Mouse (Mus musculus) embryonic fibroblast, embryonic 13.5 days (primary cell): ENCODE results near the gene Gm8369.

Source experiments
- CTCF ChIP-seq: IDR thresholded peaks from 2 replicates; pipeline ENCODE4 v1.5.1; 2011; ENCODE audit warnings: mild to moderate bottlenecking, control low read depth, low read length, moderate library complexity, borderline replicate concordance; ENCODE audit not compliant: insufficient read depth
- POLR2A ChIP-seq: IDR thresholded peaks from 2 replicates; pipeline ENCODE4 v1.6.1; 2011; ENCODE audit warnings: low read depth, mild to moderate bottlenecking, control low read depth, low read length, moderate library complexity

DNA sequence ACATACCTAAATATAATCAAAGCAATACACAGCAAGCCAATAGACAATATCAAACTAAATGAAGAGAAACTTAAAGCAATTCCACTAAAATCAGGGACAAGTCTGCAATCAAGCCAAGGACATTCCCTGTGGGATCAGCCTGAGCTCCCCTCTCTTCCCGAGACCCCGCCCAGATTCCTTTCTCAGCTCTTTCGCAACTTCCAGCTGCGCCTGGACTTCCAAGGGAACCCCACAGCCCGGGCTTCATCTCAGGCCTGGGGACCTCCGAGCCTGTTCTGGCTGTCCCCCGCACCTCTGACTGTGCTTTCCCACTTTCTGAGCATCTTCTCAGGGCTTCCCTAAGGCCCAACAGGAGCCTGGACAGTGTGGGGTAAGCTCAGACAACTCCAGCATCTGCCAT lies 50.9 kb downstream of the Gm8369 start, which contains the start of gene Ms4a4d:
- TF ChIP-seq CTCF (no peak), POLR2A (no peak)
